Mouse (Mus musculus) MEL (cell line): ENCODE results near the gene Aqp8. TPM values are rescaled to one million over a fixed set of nuclear protein-coding genes. Genes with fewer than 3 reads are reported as not detected.
A peak's percentile ranks its signal among the peaks of the same experiment; 100 is the strongest.

Experiments
- DNase-seq: peaks from one replicate; pipeline ENCODE4 v3.0.0; 2011; ENCODE audit warnings: low read depth, low spot score
- H3K27ac ChIP-seq: 2 replicates; pipeline ENCODE4 v1.5.1; 2012; ENCODE audit warnings: low read depth, mild to moderate bottlenecking, control low read depth, low read length, moderate library complexity; ENCODE audit not compliant: control insufficient read depth
- H3K27me3 ChIP-seq, 2 experiments: fragments of 150-350 bp in 1 of 2; sonication (generic) in 1 of 2; 2 replicates each; pipeline ENCODE4 v1.6.1; 2012; ENCODE audit warnings: low read length in 2 of 2, mild to moderate bottlenecking in 2 of 2, improper control_type of control experiment in 1 of 2, moderate library complexity in 1 of 2; ENCODE audit not compliant: insufficient read depth in 2 of 2, control insufficient read depth in 1 of 2
- H3K36me3 ChIP-seq, 2 experiments: 2 replicates each; pipeline ENCODE4 v1.6.1; 2012 to 2014; ENCODE audit warnings: low read length in 2 of 2, improper control_type of control experiment in 1 of 2, inconsistent platforms in 1 of 2, mild to moderate bottlenecking in 1 of 2; ENCODE audit not compliant: insufficient read depth in 2 of 2, control insufficient read depth in 1 of 2
- H3K4me1 ChIP-seq, 2 experiments: fragments of 150-350 bp in 1 of 2; sonication (generic) in 1 of 2; 2 replicates each; pipeline ENCODE4 v1.6.1; 2012; ENCODE audit warnings: low read length in 2 of 2, improper control_type of control experiment in 1 of 2, mild to moderate bottlenecking in 1 of 2; ENCODE audit not compliant: insufficient read depth in 2 of 2, control insufficient read depth in 1 of 2
- H3K4me3 ChIP-seq, 2 experiments: fragments of 150-350 bp in 1 of 2; sonication (generic) in 1 of 2; 2 replicates each; pipeline ENCODE4 v1.5.1; 2012; ENCODE audit warnings: low read depth in 2 of 2, low read length in 2 of 2, mild to moderate bottlenecking in 2 of 2, moderate library complexity in 2 of 2, control low read depth in 1 of 2, improper control_type of control experiment in 1 of 2; ENCODE audit not compliant: control insufficient read depth in 1 of 2, insufficient read depth in 1 of 2
- H3K79me2 ChIP-seq: 2 replicates; pipeline ENCODE4 v1.6.1; 2012; ENCODE audit warnings: mild to moderate bottlenecking, low read length, moderate library complexity; ENCODE audit not compliant: control insufficient read depth, poor library complexity, insufficient read depth
- H3K9ac ChIP-seq: 2 replicates; pipeline ENCODE4 v1.6.1; 2012; ENCODE audit warnings: low read depth, mild to moderate bottlenecking, control low read depth, low read length, moderate library complexity; ENCODE audit not compliant: control insufficient read depth, poor library complexity, severe bottlenecking
- H3K9me3 ChIP-seq: fragments of 150-350 bp; sonication (generic); replicated peaks from 2 replicates; pipeline ENCODE4 v1.6.1; 2012; ENCODE audit warnings: mild to moderate bottlenecking, low read length, improper control_type of control experiment, moderate library complexity; ENCODE audit not compliant: insufficient read depth
- CHD2 ChIP-seq: IDR thresholded peaks from 2 replicates; pipeline ENCODE4 v1.6.1; 2011; ENCODE audit warnings: low read length, improper control_type of control experiment
- E2F4 ChIP-seq: IDR thresholded peaks from 2 replicates; pipeline ENCODE4 v1.6.1; 2011; ENCODE audit warnings: low read depth, low read length, improper control_type of control experiment, borderline replicate concordance
- ELF1 ChIP-seq: IDR thresholded peaks from 2 replicates; pipeline ENCODE4 v1.6.1; 2014; ENCODE audit warnings: low read depth, mild to moderate bottlenecking, inconsistent platforms, low read length, improper control_type of control experiment, moderate library complexity
- EP300 ChIP-seq, 2 experiments: IDR thresholded peaks; 2 replicates each; pipeline ENCODE4 v1.6.1; 2011; ENCODE audit warnings: improper control_type of control experiment in 2 of 2, low read length in 2 of 2, low read depth in 1 of 2, mild to moderate bottlenecking in 1 of 2
- ETS1 ChIP-seq: IDR thresholded peaks from 2 replicates; pipeline ENCODE4 v1.6.1; 2012; ENCODE audit warnings: low read depth, mild to moderate bottlenecking, inconsistent platforms, low read length, improper control_type of control experiment, moderate library complexity
- GATA1 ChIP-seq: IDR thresholded peaks from 2 replicates; pipeline ENCODE4 v1.6.1; 2011; ENCODE audit warnings: low read depth, low read length, improper control_type of control experiment
- KAT2A ChIP-seq: conservative IDR thresholded peaks from 2 replicates; pipeline ENCODE4 v1.6.1; 2012; ENCODE audit warnings: low read depth, low read length, improper control_type of control experiment, inconsistent platforms
- MAZ ChIP-seq: IDR thresholded peaks from 2 replicates; pipeline ENCODE4 v1.6.1; 2012; ENCODE audit warnings: low read depth, mild to moderate bottlenecking, inconsistent platforms, low read length, improper control_type of control experiment
- MXI1 ChIP-seq: IDR thresholded peaks from 2 replicates; pipeline ENCODE4 v1.6.1; 2011; ENCODE audit warnings: mild to moderate bottlenecking, low read depth, low read length, improper control_type of control experiment
- MYB ChIP-seq: IDR thresholded peaks from 2 replicates; pipeline ENCODE4 v1.6.1; 2011; ENCODE audit warnings: mild to moderate bottlenecking, low read depth, low read length, improper control_type of control experiment
- MYC ChIP-seq: IDR thresholded peaks from 2 replicates; pipeline ENCODE4 v1.6.1; 2011; ENCODE audit warnings: low read depth, mild to moderate bottlenecking, low read length, improper control_type of control experiment, moderate library complexity
- POLR2A ChIP-seq, 2 experiments: IDR thresholded peaks; 2 replicates each; pipeline ENCODE4 v1.6.1; 2011 to 2012; ENCODE audit warnings: low read length in 2 of 2, mild to moderate bottlenecking in 2 of 2, control low read depth in 1 of 2, improper control_type of control experiment in 1 of 2, low read depth in 1 of 2, moderate library complexity in 1 of 2; ENCODE audit not compliant: control insufficient read depth in 1 of 2, insufficient read depth in 1 of 2, poor library complexity in 1 of 2
- RAD21 ChIP-seq: IDR thresholded peaks from 2 replicates; pipeline ENCODE4 v1.6.1; 2011; ENCODE audit warnings: mild to moderate bottlenecking, low read depth, low read length, improper control_type of control experiment
- RCOR1 ChIP-seq: IDR thresholded peaks from 2 replicates; pipeline ENCODE4 v1.6.1; 2012; ENCODE audit warnings: low read depth, mild to moderate bottlenecking, inconsistent platforms, low read length, improper control_type of control experiment
- TAL1 ChIP-seq: IDR thresholded peaks from 2 replicates; pipeline ENCODE4 v1.6.1; 2012; ENCODE audit warnings: mild to moderate bottlenecking, inconsistent platforms, low read length, moderate library complexity, mixed read lengths
- TCF12 ChIP-seq: IDR thresholded peaks from 2 replicates; pipeline ENCODE4 v1.6.1; 2014; ENCODE audit warnings: low read depth, mild to moderate bottlenecking, inconsistent platforms, low read length, improper control_type of control experiment, moderate library complexity
- USF2 ChIP-seq, 2 experiments: IDR thresholded peaks; 2 replicates each; pipeline ENCODE4 v1.6.1; 2011 to 2012; ENCODE audit warnings: improper control_type of control experiment in 2 of 2, low read length in 2 of 2, borderline replicate concordance in 1 of 2, inconsistent platforms in 1 of 2, low read depth in 1 of 2, mild to moderate bottlenecking in 1 of 2; ENCODE audit not compliant: insufficient read depth in 1 of 2
- ZC3H11A ChIP-seq: IDR thresholded peaks from 2 replicates; pipeline ENCODE4 v1.6.1; 2012; ENCODE audit warnings: low read depth, mild to moderate bottlenecking, inconsistent platforms, low read length, improper control_type of control experiment
- ZNF384 ChIP-seq: IDR thresholded peaks from 2 replicates; pipeline ENCODE4 v1.6.1; 2012; ENCODE audit warnings: low read depth, mild to moderate bottlenecking, inconsistent platforms, low read length, improper control_type of control experiment
- polyA plus RNA-seq, 2 experiments: library from polyadenylated mRNA; stranded (reverse) in 1 of 2; unstranded in 1 of 2; fragments of >175 nt in 1 of 2; fragments of >200 nt in 1 of 2; gene quantifications; 2 replicates each; pipeline versions ENCODE4 v1.2.1 to v1.2.4; 2012; ENCODE audit warnings: low replicate concordance in 2 of 2, low read depth in 1 of 2; ENCODE audit not compliant: insufficient read length in 2 of 2, insufficient read depth in 1 of 2, missing spikeins in 1 of 2
- total RNA-seq: library from RNA; depleted of rRNA; stranded (reverse); fragments of 300-350 nt; gene quantifications from 2 replicates; pipeline ENCODE4 v1.2.3, GENCODE M21; 2012

The Aqp8 gene
- total and polyA plus RNA-seq, 3 experiments = 0.46 to 2.1 TPM; not detected in 1

DNA sequence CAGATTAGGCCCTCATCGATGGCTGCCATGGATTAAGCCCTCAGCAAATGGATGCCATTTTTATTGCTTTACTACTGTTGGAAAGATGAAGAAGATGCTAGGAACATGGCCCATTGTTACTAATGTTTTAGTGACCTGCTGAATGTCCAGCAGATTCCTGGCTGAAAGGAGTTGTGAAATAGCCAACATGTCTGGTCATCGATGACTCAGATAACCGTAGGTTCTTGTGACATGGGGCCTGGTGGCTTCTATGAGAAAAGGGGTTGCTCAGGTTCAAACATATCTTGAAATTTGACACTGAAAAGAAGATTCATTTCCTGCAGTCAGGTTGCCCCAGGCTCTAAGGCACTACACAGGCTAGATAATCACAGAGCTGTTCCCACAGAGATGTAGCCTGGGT is 7.0 kb upstream of the Aqp8 start:
- TF ChIP-seq MYC (no peak), RCOR1 (no peak), MYB (no peak), MXI1 (no peak), EP300 (IDR thresholded peaks at IDR 0.05; ENCODE audit: low read depth in 1 of 2, low read length in 2 of 2) (no peak), KAT2A (no peak), RAD21 (no peak), ETS1 (no peak)
- H3K4me3 ChIP-seq = no peak overlapping the region
- H3K79me2 ChIP-seq = no peaks in the 10 kb centered on the region
- H3K36me3 ChIP-seq = peaks cover 0 to 17% of the 10 kb centered on the region in 2 experiments; a peak in 2 of 4 replicates
- no peak for DNase-seq
- no peaks in the 10 kb centered on the region for H3K9me3 ChIP-seq
- no peak overlapping the region for H3K9ac ChIP-seq
- H3K27me3 ChIP-seq = no peaks in the 10 kb centered on the region
- peaks cover 5 to 19% of the 10 kb centered on the region in 2 experiments for H3K4me1 ChIP-seq
- H3K27ac ChIP-seq = no peak overlapping the region

DNA sequence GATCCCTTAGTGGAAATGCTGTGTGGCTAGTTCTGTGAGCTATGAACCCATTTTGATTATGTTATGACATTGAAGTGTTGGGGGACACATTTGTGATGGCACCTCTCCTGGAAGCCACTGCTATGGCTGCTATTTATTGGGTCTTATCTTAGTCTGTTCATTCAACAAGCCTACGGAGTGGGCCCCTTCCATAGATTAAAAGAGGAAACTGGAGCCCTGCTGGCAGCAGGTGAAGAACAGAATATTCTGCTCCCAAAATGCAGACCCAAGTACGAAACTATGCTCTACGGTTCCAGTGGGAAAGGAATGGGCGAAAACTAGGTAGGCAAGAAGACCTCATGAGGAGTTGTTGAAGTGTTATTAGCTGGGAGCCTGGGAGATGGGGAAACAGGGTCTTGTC is 3.8 kb upstream of the Aqp8 start:
- Histone ChIP-seq H3K27me3 (no peaks in the 10 kb centered on the region), H3K4me1 (peaks cover 7 to 44% of the 10 kb centered on the region in 2 experiments), H3K9me3 (no peaks in the 10 kb centered on the region), H3K79me2 (no peaks in the 10 kb centered on the region), H3K27ac (peak overlapping the region; percentile 51), H3K36me3 (peaks cover 0 to 34% of the 10 kb centered on the region in 2 experiments; a peak in 2 of 4 replicates), H3K9ac (no peak overlapping the region), H3K4me3 (no peak overlapping the region)
- DNase-seq = peak; percentile 60
- TF ChIP-seq GATA1 (peak; percentile 58), ETS1 (0 out of 2 replicates have a peak, but pooled peaks have one; percentile 24), TCF12 (no peak), E2F4 (no peak), MXI1 (no peak), CHD2 (no peak), ZNF384 (no peak), USF2 (IDR thresholded peaks at IDR 0.05; ENCODE audit: borderline replicate concordance in 1 of 2, insufficient read depth in 1 of 2, low read depth in 1 of 2, low read length in 2 of 2) (no peak), ELF1 (no peak), ZC3H11A (no peak), TAL1 (no peak), POLR2A (IDR thresholded peaks at IDR 0.05; ENCODE audit: control insufficient read depth in 1 of 2, insufficient read depth in 1 of 2, low read depth in 1 of 2, low read length in 2 of 2, poor library complexity in 1 of 2) (no peak), EP300 (IDR thresholded peaks at IDR 0.05; ENCODE audit: low read depth in 1 of 2, low read length in 2 of 2) (peak; percentile 50 to 62; a peak in 3 of 4 replicates), MAZ (no peak), MYC (no peak)
